Mouse (Mus musculus) embryonic fibroblast, embryonic 13.5 days (primary cell): ENCODE results near the gene Tcl1b3.

Source experiments
- CTCF ChIP-seq: IDR thresholded peaks from 2 replicates; pipeline ENCODE4 v1.5.1; 2011; ENCODE audit warnings: mild to moderate bottlenecking, control low read depth, low read length, moderate library complexity, borderline replicate concordance; ENCODE audit not compliant: insufficient read depth
- POLR2A ChIP-seq: IDR thresholded peaks from 2 replicates; pipeline ENCODE4 v1.6.1; 2011; ENCODE audit warnings: low read depth, mild to moderate bottlenecking, control low read depth, low read length, moderate library complexity

GRCm38 (mm10) chr12:105166734-105167133, 24.1 kb upstream of the Tcl1b3 start:
- no peak for TF ChIP-seq POLR2A
- no peak for TF ChIP-seq CTCF
